ENCODE assay signal across 8 mouse cellular contexts in genomic region chr13:35659406-35659985, GRCm38 (mm10). TPM values are rescaled to one million over a fixed set of nuclear protein-coding genes. Genes with fewer than 3 reads are reported as not detected.
DNase-seq lines count a peak whose midpoint lies in the region; ATAC-seq and TF ChIP-seq lines count a peak whose summit lies in the region.

TSS of gene Cdyl (plus strand) at chr13:35659833.

- no peak for ATAC-seq in forebrain, embryonic 12.5 days (ENCODE audit: low FRiP score)
- ATAC-seq in forebrain, postnatal 0 days: no peak
- ATAC-seq in embryonic facial prominence, embryonic 11.5 days (replicated peaks; ENCODE audit: insufficient number of reproducible peaks, low FRiP score, low TSS enrichment, low read depth): no peak
- ATAC-seq in limb, embryonic 12.5 days (ENCODE audit: insufficient number of reproducible peaks, insufficient read depth, low FRiP score, low TSS enrichment, low read depth): no peak

- H3K4me2 ChIP-seq in forebrain, embryonic 12.5 days: no peak within 1 kb of the TSS
- H3K4me2 ChIP-seq in forebrain, postnatal 0 days (ENCODE audit: low read depth): no peak within 1 kb of the TSS
- H3K4me2 ChIP-seq in embryonic facial prominence, embryonic 11.5 days (ENCODE audit: low read depth, low read length): no peak within 1 kb of the TSS
- H3K4me2 ChIP-seq in limb, embryonic 12.5 days: no peak within 1 kb of the TSS

- no peaks in the 10 kb centered on the region for H3K9me3 ChIP-seq in forebrain, embryonic 12.5 days
- no peaks in the 10 kb centered on the region for H3K9me3 ChIP-seq in forebrain, postnatal 0 days (ENCODE audit: low read length)
- H3K9me3 ChIP-seq in embryonic facial prominence, embryonic 11.5 days (replicated peaks; ENCODE audit: control insufficient read depth, low read length): no peaks in the 10 kb centered on the region
- H3K9me3 ChIP-seq in limb, embryonic 12.5 days: no peaks in the 10 kb centered on the region

- no peaks in the 10 kb centered on the region for H3K27me3 ChIP-seq in forebrain, embryonic 12.5 days
- no peaks in the 10 kb centered on the region for H3K27me3 ChIP-seq in forebrain, postnatal 0 days (ENCODE audit: insufficient read depth, low read length)
- H3K27me3 ChIP-seq in embryonic facial prominence, embryonic 11.5 days (ENCODE audit: control insufficient read depth, insufficient read depth, low read length): no peaks in the 10 kb centered on the region
- no peaks in the 10 kb centered on the region for H3K27me3 ChIP-seq in limb, embryonic 12.5 days

- intact Hi-C loops in left cerebral cortex, postnatal 4 days (cut with DNase I): no loop called here

- no peaks in the 10 kb centered on the region for H3K4me1 ChIP-seq in forebrain, embryonic 12.5 days
- H3K4me1 ChIP-seq in forebrain, postnatal 0 days (ENCODE audit: insufficient read depth): no peaks in the 10 kb centered on the region
- no peaks in the 10 kb centered on the region for H3K4me1 ChIP-seq in embryonic facial prominence, embryonic 11.5 days (ENCODE audit: control insufficient read depth, insufficient read depth, low read length)
- no peaks in the 10 kb centered on the region; the same call in 1 of the 2 replicates for H3K4me1 ChIP-seq in limb, embryonic 12.5 days (replicated peaks)

- no peak within 1 kb of the TSS for H3K27ac ChIP-seq in forebrain, embryonic 12.5 days
- no peak within 1 kb of the TSS for H3K27ac ChIP-seq in forebrain, postnatal 0 days (ENCODE audit: low read depth, low read length)
- H3K27ac ChIP-seq in embryonic facial prominence, embryonic 11.5 days (replicated peaks; ENCODE audit: low read depth, low read length): no peak within 1 kb of the TSS
- H3K27ac ChIP-seq in limb, embryonic 12.5 days: no peak within 1 kb of the TSS

- no peak for DNase-seq in forebrain, postnatal 0 days
- DNase-seq in left cerebral cortex, adult 8-10 months (ENCODE audit: low spot score in 2 of 2): no peak
- no peak for DNase-seq in left cerebral cortex, postnatal 4 days
- no peak for DNase-seq in embryonic facial prominence, embryonic 11.5 days (ENCODE audit: low spot score)
- DNase-seq in thymus, postnatal 36 days: no peak
- no peak for DNase-seq in frontal cortex, postnatal 10 days (ENCODE audit: low spot score in 2 of 2)

- no peak within 1 kb of the TSS for H3K4me3 ChIP-seq in forebrain, embryonic 12.5 days (replicated peaks)
- H3K4me3 ChIP-seq in forebrain, postnatal 0 days (ENCODE audit: low read depth, low read length): no peak within 1 kb of the TSS
- no peak within 1 kb of the TSS for H3K4me3 ChIP-seq in embryonic facial prominence, embryonic 11.5 days (ENCODE audit: low read depth, low read length)
- H3K4me3 ChIP-seq in limb, embryonic 12.5 days (replicated peaks): no peak within 1 kb of the TSS

- H3K36me3 ChIP-seq in forebrain, embryonic 12.5 days (replicated peaks): no peaks in the 10 kb centered on the region
- H3K36me3 ChIP-seq in forebrain, postnatal 0 days (ENCODE audit: insufficient read depth): no peaks in the 10 kb centered on the region
- H3K36me3 ChIP-seq in embryonic facial prominence, embryonic 11.5 days (replicated peaks; ENCODE audit: control insufficient read depth, insufficient read depth, low read depth, low read length): no peaks in the 10 kb centered on the region
- H3K36me3 ChIP-seq in limb, embryonic 12.5 days: no peaks in the 10 kb centered on the region

- H3K9ac ChIP-seq in forebrain, embryonic 12.5 days: no peak within 1 kb of the TSS
- no peak within 1 kb of the TSS for H3K9ac ChIP-seq in forebrain, postnatal 0 days
- no peak within 1 kb of the TSS for H3K9ac ChIP-seq in embryonic facial prominence, embryonic 11.5 days (replicated peaks; ENCODE audit: low read length)
- H3K9ac ChIP-seq in limb, embryonic 12.5 days (replicated peaks): no peak within 1 kb of the TSS

- no peak for TF ChIP-seq CTCF in forebrain, postnatal 0 days (IDR thresholded peaks at IDR 0.05; ENCODE audit: low read depth)

- 79% methylated on average over 4 of the region's 4 CpGs for WGBS in forebrain, embryonic 12.5 days
- WGBS in forebrain, postnatal 0 days: 77% methylated on average over 4 of the region's 4 CpGs
- 73% methylated on average over 4 of the region's 4 CpGs for WGBS in embryonic facial prominence, embryonic 11.5 days
- WGBS in limb, embryonic 12.5 days: 56% methylated on average over 4 of the region's 4 CpGs

RNA-seq across cellular contexts. Expression of gene Cdyl, which starts in this region (rescaled TPM):
- 12.2 and 12.8 TPM in 2 replicates for polyA plus RNA-seq in forebrain, embryonic 12.5 days (2016; fragmentation: Nextera tagmentation; extraction: Ambion mirVana)
- total RNA-seq in forebrain, postnatal 0 days (2014; rRNA removed): 7.8 and 8.7 TPM in 2 replicates
- polyA plus RNA-seq in forebrain, postnatal 0 days (2015; fragmentation: Nextera tagmentation; extraction: Ambion mirVana): 2.5 and 4.2 TPM in 2 replicates
- total RNA-seq in left cerebral cortex, adult 8-10 months (2022): 10 to 100 TPM; 35.9 to 59.7 (median 48.1) TPM
- total RNA-seq in left cerebral cortex, postnatal 4 days (2021): 1 to 10 TPM; 8.1 to 8.2 TPM
- 13.8 and 16.0 TPM in 2 replicates for polyA plus RNA-seq in embryonic facial prominence, embryonic 11.5 days (2014; fragmentation: Nextera tagmentation; extraction: Ambion mirVana)
- 20.7 and 21.3 TPM in 2 replicates for polyA plus RNA-seq in limb, embryonic 12.5 days (2016; fragmentation: Nextera tagmentation; extraction: Ambion mirVana)
